Mouse (Mus musculus): ENCODE data around the gene Cntnap2. TPM values are rescaled to one million over a fixed set of nuclear protein-coding genes. Genes with fewer than 3 reads are reported as not detected.
"Not testable (repeated sequence)": the region's sequence is repeated elsewhere in the genome, so short reads cannot be mapped to it uniquely, and the experiment has no call there.

Gene Cntnap2
- total and polyA plus RNA-seq, 2 experiments: not detected

- no peak overlapping the region for H3K9ac ChIP-seq (ENCODE audit: low read depth, low read length)
- H3K27me3 ChIP-seq (ENCODE audit: control insufficient read depth, insufficient read depth, low read length): 0 out of 2 replicates have a peak, but pooled peaks cover 3% of the 10 kb centered on the region
- no peak for DNase-seq (ENCODE audit: extremely low read depth, low read depth, low spot score)
- H3K4me3 ChIP-seq (ENCODE audit: insufficient read depth, low read depth, low read length): no peak overlapping the region
- H3K79me2 ChIP-seq (ENCODE audit: control insufficient read depth, insufficient read depth, low read length): no peaks in the 10 kb centered on the region
- TF ChIP-seq POLR2A (IDR thresholded peaks at IDR 0.05; ENCODE audit: extremely low read depth, insufficient read depth, low read length): no peak
- TF ChIP-seq CTCF (IDR thresholded peaks at IDR 0.05; ENCODE audit: low read depth, low read length): no peak
- H3K36me3 ChIP-seq (ENCODE audit: control insufficient read depth, insufficient read depth, low read length): no peaks in the 10 kb centered on the region
- no peak overlapping the region for H3K27ac ChIP-seq (replicated peaks; ENCODE audit: insufficient read depth, low read depth, low read length)
- H3K4me1 ChIP-seq (ENCODE audit: control insufficient read depth, insufficient read depth, low read length): no peaks in the 10 kb centered on the region
These were observed 2138.4 kb downstream of the Cntnap2 start for GRCm38 (mm10) chr6:47197570-47197969.

- H3K4me3 ChIP-seq (ENCODE audit: insufficient read depth, low read depth, low read length): no peak overlapping the region
- H3K4me1 ChIP-seq (ENCODE audit: control insufficient read depth, insufficient read depth, low read length): no peaks in the 10 kb centered on the region
- no peak for TF ChIP-seq POLR2A (IDR thresholded peaks at IDR 0.05; ENCODE audit: extremely low read depth, insufficient read depth, low read length)
- TF ChIP-seq CTCF (IDR thresholded peaks at IDR 0.05; ENCODE audit: low read depth, low read length): no peak
- no peak for DNase-seq (ENCODE audit: extremely low read depth, low read depth, low spot score)
- no peaks in the 10 kb centered on the region for H3K27me3 ChIP-seq (ENCODE audit: control insufficient read depth, insufficient read depth, low read length)
- no peaks in the 10 kb centered on the region for H3K36me3 ChIP-seq (ENCODE audit: control insufficient read depth, insufficient read depth, low read length)
- H3K27ac ChIP-seq (replicated peaks; ENCODE audit: insufficient read depth, low read depth, low read length): no peak overlapping the region
- no peak overlapping the region for H3K9ac ChIP-seq (ENCODE audit: low read depth, low read length)
- H3K79me2 ChIP-seq (ENCODE audit: control insufficient read depth, insufficient read depth, low read length): no peaks in the 10 kb centered on the region
These were observed 2141.5 kb downstream of the Cntnap2 start for GRCm38 (mm10) chr6:47200671-47201070.

- H3K4me3 ChIP-seq (ENCODE audit: insufficient read depth, low read depth, low read length): no peak overlapping the region
- H3K36me3 ChIP-seq (ENCODE audit: control insufficient read depth, insufficient read depth, low read length): no peaks in the 10 kb centered on the region
- no peak overlapping the region for H3K9ac ChIP-seq (ENCODE audit: low read depth, low read length)
- WGBS: 65% methylated on average over 1 of the region's 1 CpGs
- H3K27me3 ChIP-seq (ENCODE audit: control insufficient read depth, insufficient read depth, low read length): no peaks in the 10 kb centered on the region
- no peaks in the 10 kb centered on the region for H3K4me1 ChIP-seq (ENCODE audit: control insufficient read depth, insufficient read depth, low read length)
- no peaks in the 10 kb centered on the region for H3K79me2 ChIP-seq (ENCODE audit: control insufficient read depth, insufficient read depth, low read length)
- no peak for TF ChIP-seq CTCF (IDR thresholded peaks at IDR 0.05; ENCODE audit: low read depth, low read length)
- no peak for TF ChIP-seq POLR2A (IDR thresholded peaks at IDR 0.05; ENCODE audit: extremely low read depth, insufficient read depth, low read length)
- DNase-seq (ENCODE audit: extremely low read depth, low read depth, low spot score): no peak
- H3K27ac ChIP-seq (replicated peaks; ENCODE audit: insufficient read depth, low read depth, low read length): no peak overlapping the region
These were observed 2148.9 kb downstream of the Cntnap2 start for GRCm38 (mm10) chr6:47208031-47208430.

- no peak for DNase-seq (ENCODE audit: extremely low read depth, low read depth, low spot score)
- TF ChIP-seq POLR2A (IDR thresholded peaks at IDR 0.05; ENCODE audit: extremely low read depth, insufficient read depth, low read length) (no peak), CTCF (IDR thresholded peaks at IDR 0.05; ENCODE audit: low read depth, low read length) (no peak)
- H3K79me2 ChIP-seq (ENCODE audit: control insufficient read depth, insufficient read depth, low read length): no peaks in the 10 kb centered on the region
- H3K36me3 ChIP-seq (ENCODE audit: control insufficient read depth, insufficient read depth, low read length): no peaks in the 10 kb centered on the region
- no peak overlapping the region for H3K9ac ChIP-seq (ENCODE audit: low read depth, low read length)
- no peaks in the 10 kb centered on the region for H3K27me3 ChIP-seq (ENCODE audit: control insufficient read depth, insufficient read depth, low read length)
- H3K27ac ChIP-seq (replicated peaks; ENCODE audit: insufficient read depth, low read depth, low read length): no peak overlapping the region
- no peaks in the 10 kb centered on the region for H3K4me1 ChIP-seq (ENCODE audit: control insufficient read depth, insufficient read depth, low read length)
- H3K4me3 ChIP-seq (ENCODE audit: insufficient read depth, low read depth, low read length): no peak overlapping the region
These were observed 2155.6 kb downstream of the Cntnap2 start for GRCm38 (mm10) chr6:47214731-47215130.

- not testable (repeated sequence) for H3K9ac ChIP-seq (ENCODE audit: low read depth, low read length); H3K27me3 ChIP-seq (ENCODE audit: control insufficient read depth, insufficient read depth, low read length); H3K27ac ChIP-seq (replicated peaks; ENCODE audit: insufficient read depth, low read depth, low read length); H3K4me3 ChIP-seq (ENCODE audit: insufficient read depth, low read depth, low read length); H3K4me1 ChIP-seq (ENCODE audit: control insufficient read depth, insufficient read depth, low read length); H3K79me2 ChIP-seq (ENCODE audit: control insufficient read depth, insufficient read depth, low read length); DNase-seq (ENCODE audit: extremely low read depth, low read depth, low spot score); H3K36me3 ChIP-seq (ENCODE audit: control insufficient read depth, insufficient read depth, low read length)
- WGBS: 89% methylated on average over 1 of the region's 1 CpGs
These were observed 2164.4 kb downstream of the Cntnap2 start for GRCm38 (mm10) chr6:47223578-47223977.

- H3K79me2 ChIP-seq (ENCODE audit: control insufficient read depth, insufficient read depth, low read length); H3K36me3 ChIP-seq (ENCODE audit: control insufficient read depth, insufficient read depth, low read length); H3K4me1 ChIP-seq (ENCODE audit: control insufficient read depth, insufficient read depth, low read length); DNase-seq (ENCODE audit: extremely low read depth, low read depth, low spot score); H3K27ac ChIP-seq (replicated peaks; ENCODE audit: insufficient read depth, low read depth, low read length); H3K27me3 ChIP-seq (ENCODE audit: control insufficient read depth, insufficient read depth, low read length); H3K4me3 ChIP-seq (ENCODE audit: insufficient read depth, low read depth, low read length); H3K9ac ChIP-seq (ENCODE audit: low read depth, low read length): not testable (repeated sequence)
- WGBS: 88% methylated on average over 3 of the region's 3 CpGs
These were observed 2166.2 kb downstream of the Cntnap2 start for GRCm38 (mm10) chr6:47225391-47225790.

All from liver, adult 2 months (tissue).